Mouse (Mus musculus): Measurements from ENCODE around the gene Imp3. TPM values are rescaled to one million over a fixed set of nuclear protein-coding genes. Genes with fewer than 3 reads are reported as not detected.

Imp3 gene
- polyA plus RNA-seq, 1 experiment from 2014 or later, result 87.6 TPM

- Histone ChIP-seq H3K9ac (no peak overlapping the region), H3K27ac (no peak overlapping the region), H3K4me3 (no peak overlapping the region), H3K36me3 (peaks cover 31% of the 10 kb centered on the region), H3K4me1 (no peaks in the 10 kb centered on the region), H3K27me3 (no peaks in the 10 kb centered on the region), H3K4me2 (replicated peaks) (no peak overlapping the region), H3K9me3 (no peaks in the 10 kb centered on the region)
- no peak for ATAC-seq (ENCODE audit: low FRiP score, low read depth)
- WGBS, result 77% methylated on average over 1 of the region's 1 CpGs
Observed at GRCm38 (mm10) chr9:56981502-56981901, 44.2 kb downstream of the Imp3 start.

Other genes starting within 250 kb of the Imp3 start
- 3.0 and 3.4 TPM in 2 replicates for gene Lingo1, start 141.0 kb upstream of the Imp3 start, polyA plus RNA-seq (2015; fragmentation: Nextera tagmentation; extraction: Ambion mirVana)
- gene Odf3l1, start 72.8 kb upstream of the Imp3 start, polyA plus RNA-seq (2015; fragmentation: Nextera tagmentation; extraction: Ambion mirVana), result 0.27 and 0.94 TPM in 2 replicates
- gene Cspg4, start 72.4 kb upstream of the Imp3 start, polyA plus RNA-seq (2015; fragmentation: Nextera tagmentation; extraction: Ambion mirVana), result 38.3 and 41.1 TPM in 2 replicates
- gene Snx33, start 9.1 kb upstream of the Imp3 start, polyA plus RNA-seq (2015; fragmentation: Nextera tagmentation; extraction: Ambion mirVana), result 12.0 and 13.1 TPM in 2 replicates
- gene Snupn, start 13.4 kb downstream of the Imp3 start, polyA plus RNA-seq (2015; fragmentation: Nextera tagmentation; extraction: Ambion mirVana), result 29.2 and 29.3 TPM in 2 replicates
- gene Ptpn9, start 57.4 kb downstream of the Imp3 start, polyA plus RNA-seq (2015; fragmentation: Nextera tagmentation; extraction: Ambion mirVana), result 28.0 and 29.3 TPM in 2 replicates
- gene Sin3a, start 134.6 kb downstream of the Imp3 start, polyA plus RNA-seq (2015; fragmentation: Nextera tagmentation; extraction: Ambion mirVana), result 32.4 and 40.2 TPM in 2 replicates
- 64.5 and 71.0 TPM in 2 replicates for gene Man2c1, start 193.2 kb downstream of the Imp3 start, polyA plus RNA-seq (2015; fragmentation: Nextera tagmentation; extraction: Ambion mirVana)
- 9.5 and 10.0 TPM in 2 replicates for gene Neil1, start 210.8 kb downstream of the Imp3 start, polyA plus RNA-seq (2015; fragmentation: Nextera tagmentation; extraction: Ambion mirVana)
- gene Commd4, start 220.9 kb downstream of the Imp3 start, polyA plus RNA-seq (2015; fragmentation: Nextera tagmentation; extraction: Ambion mirVana), result 91.5 and 99.2 TPM in 2 replicates